In genomic region chr5:114113334-114113733, GRCm38 (mm10) we compare ENCODE assay signal across 17 mouse cellular contexts. TPM values are rescaled to one million over a fixed set of nuclear protein-coding genes. Genes with fewer than 3 reads are reported as not detected.
DNase-seq lines count a peak whose midpoint lies in the region; ATAC-seq and TF ChIP-seq lines count a peak whose summit lies in the region.
"Had no signal": no experiment of that assay in that cellular context is flagged by ENCODE, and none has a peak within 500 bp of the region (broad histone marks: within the 10 kb centered on the region; RNA-seq: fewer than 3 reads in every experiment).

No protein-coding gene starts in this region.

- peaks cover 78% of the 10 kb centered on the region for H3K36me3 ChIP-seq in intestine, postnatal 0 days (ENCODE audit: control insufficient read depth, insufficient read depth)
- peaks cover 40% of the 10 kb centered on the region for H3K36me3 ChIP-seq in intestine, embryonic 15.5 days
- peaks cover 80% of the 10 kb centered on the region for H3K36me3 ChIP-seq in midbrain, postnatal 0 days (ENCODE audit: insufficient read depth, low read length)
- H3K36me3 ChIP-seq in midbrain, embryonic 13.5 days, result peaks cover 95% of the 10 kb centered on the region

- H3K9ac ChIP-seq in intestine, postnatal 0 days (ENCODE audit: low read depth, low read length), result no peak overlapping the region
- no peak overlapping the region for H3K9ac ChIP-seq in intestine, embryonic 15.5 days
- H3K9ac ChIP-seq in midbrain, postnatal 0 days (replicated peaks; ENCODE audit: low read length, poor library complexity, severe bottlenecking), result no peak overlapping the region
- H3K9ac ChIP-seq in midbrain, embryonic 13.5 days (replicated peaks), result no peak overlapping the region
- H3K9ac ChIP-seq: forebrain, postnatal 0 days; limb, embryonic 12.5 days; neural tube, embryonic 15.5 days had no signal

- H3K9me3 ChIP-seq in intestine, postnatal 0 days (ENCODE audit: control insufficient read depth), result no peaks in the 10 kb centered on the region
- no peaks in the 10 kb centered on the region for H3K9me3 ChIP-seq in intestine, embryonic 15.5 days
- H3K9me3 ChIP-seq in midbrain, postnatal 0 days (ENCODE audit: low read length), result no peaks in the 10 kb centered on the region
- H3K9me3 ChIP-seq in midbrain, embryonic 13.5 days, result no peaks in the 10 kb centered on the region
- H3K9me3 ChIP-seq: limb, embryonic 12.5 days; neural tube, embryonic 15.5 days had no signal

- no peaks in the 10 kb centered on the region for H3K4me1 ChIP-seq in intestine, postnatal 0 days (replicated peaks; ENCODE audit: control insufficient read depth, insufficient read depth, low read length)
- no peaks in the 10 kb centered on the region for H3K4me1 ChIP-seq in intestine, embryonic 15.5 days (replicated peaks)
- no peaks in the 10 kb centered on the region for H3K4me1 ChIP-seq in midbrain, postnatal 0 days (ENCODE audit: insufficient read depth, low read length)
- H3K4me1 ChIP-seq in midbrain, embryonic 13.5 days (replicated peaks), result no peaks in the 10 kb centered on the region
- H3K4me1 ChIP-seq: limb, embryonic 12.5 days; neural tube, embryonic 15.5 days had no signal

- no peak for DNase-seq in midbrain, postnatal 0 days (ENCODE audit: low spot score)
- peak; percentile 63 for DNase-seq in ZHBTc4 (ENCODE audit: low read depth, low spot score)
- no peak for DNase-seq in adrenal gland, postnatal 25 days
- no peak for DNase-seq in heart, postnatal 14 days
- DNase-seq: cerebellum, postnatal 25 days; forebrain, postnatal 0 days; kidney, postnatal 14 days; layer of hippocampus, postnatal 36 days; lung, postnatal 4 days; thymus, postnatal 25 days had no signal

- no peak overlapping the region for H3K27ac ChIP-seq in intestine, postnatal 0 days (ENCODE audit: low read depth, low read length)
- no peak overlapping the region for H3K27ac ChIP-seq in intestine, embryonic 15.5 days
- no peak overlapping the region for H3K27ac ChIP-seq in midbrain, postnatal 0 days (ENCODE audit: low read depth, low read length)
- H3K27ac ChIP-seq in midbrain, embryonic 13.5 days, result no peak overlapping the region
- H3K27ac ChIP-seq: limb, embryonic 12.5 days; neural tube, embryonic 15.5 days had no signal

- peak; percentile 49 for TF ChIP-seq CTCF in intestine, postnatal 0 days (IDR thresholded peaks at IDR 0.05; ENCODE audit: low read depth)
- TF ChIP-seq CTCF in midbrain, postnatal 0 days (IDR thresholded peaks at IDR 0.05), result peak; percentile 13; the same call in 1 of the 2 replicates

- ATAC-seq in intestine, postnatal 0 days, result no peak
- no peak for ATAC-seq in intestine, embryonic 15.5 days
- no peak for ATAC-seq in midbrain, postnatal 0 days (ENCODE audit: low FRiP score)
- ATAC-seq in midbrain, embryonic 13.5 days, result no peak
- ATAC-seq: forebrain, postnatal 0 days; midbrain, embryonic 16.5 days had no signal

- 88% methylated on average over 6 of the region's 6 CpGs for WGBS in intestine, postnatal 0 days
- WGBS in intestine, embryonic 15.5 days, result 82% methylated on average over 6 of the region's 6 CpGs
- WGBS in midbrain, postnatal 0 days, result 82% methylated on average over 6 of the region's 6 CpGs
- WGBS in midbrain, embryonic 13.5 days, result 89% methylated on average over 6 of the region's 6 CpGs

- intact Hi-C loops in heart, postnatal 14 days (cut with DNase I), result no loop called here

- no peak overlapping the region for H3K4me3 ChIP-seq in intestine, postnatal 0 days (ENCODE audit: low read depth, low read length)
- H3K4me3 ChIP-seq in intestine, embryonic 15.5 days (replicated peaks), result no peak overlapping the region
- H3K4me3 ChIP-seq in midbrain, postnatal 0 days (ENCODE audit: low read depth, low read length), result no peak overlapping the region
- no peak overlapping the region for H3K4me3 ChIP-seq in midbrain, embryonic 13.5 days (replicated peaks)
- H3K4me3 ChIP-seq: limb, embryonic 12.5 days; neural tube, embryonic 15.5 days had no signal

- H3K27me3 ChIP-seq in intestine, postnatal 0 days (replicated peaks; ENCODE audit: control insufficient read depth, insufficient read depth, low read length), result no peaks in the 10 kb centered on the region
- no peaks in the 10 kb centered on the region for H3K27me3 ChIP-seq in intestine, embryonic 15.5 days (replicated peaks)
- no peaks in the 10 kb centered on the region for H3K27me3 ChIP-seq in midbrain, postnatal 0 days (ENCODE audit: insufficient read depth, low read length)
- H3K27me3 ChIP-seq in midbrain, embryonic 13.5 days, result no peaks in the 10 kb centered on the region
- H3K27me3 ChIP-seq: limb, embryonic 12.5 days; neural tube, embryonic 15.5 days had no signal

- H3K4me2 ChIP-seq in intestine, postnatal 0 days (replicated peaks; ENCODE audit: low read depth), result no peak overlapping the region
- H3K4me2 ChIP-seq in intestine, embryonic 15.5 days (replicated peaks), result no peak overlapping the region
- no peak overlapping the region for H3K4me2 ChIP-seq in midbrain, postnatal 0 days (ENCODE audit: low read depth, low read length, poor library complexity, severe bottlenecking)
- H3K4me2 ChIP-seq in midbrain, embryonic 13.5 days (replicated peaks), result no peak overlapping the region
- H3K4me2 ChIP-seq: limb, embryonic 12.5 days; neural tube, embryonic 15.5 days had no signal

RNA-seq across cellular contexts. Expression of gene Alkbh2, which starts 14.7 kb away (rescaled TPM):
- polyA plus RNA-seq in intestine, postnatal 0 days (2015; fragmentation: Nextera tagmentation; extraction: Ambion mirVana), result 6.9 and 7.8 TPM in 2 replicates
- polyA plus RNA-seq in intestine, embryonic 15.5 days (2015; fragmentation: Nextera tagmentation; extraction: Ambion mirVana), result 11.6 and 12.0 TPM in 2 replicates
- total RNA-seq in midbrain, postnatal 0 days (2014; rRNA removed), result 6.3 and 6.4 TPM in 2 replicates
- 6.1 and 7.4 TPM in 2 replicates for polyA plus RNA-seq in midbrain, postnatal 0 days (2015; fragmentation: Nextera tagmentation; extraction: Ambion mirVana)
- 5.8 and 6.0 TPM in 2 replicates for polyA plus RNA-seq in midbrain, embryonic 13.5 days (2015; fragmentation: Nextera tagmentation; extraction: Ambion mirVana)
- total RNA-seq in adrenal gland, postnatal 25 days (2021), result 12.0 and 12.1 TPM in 2 replicates
- total RNA-seq in heart, postnatal 14 days (2021), result 1 to 10 TPM; 2.0 to 2.3 TPM

RNA-seq across cellular contexts. Expression of gene Ung, which starts 16.9 kb away (rescaled TPM):
- 10.0 and 11.4 TPM in 2 replicates for polyA plus RNA-seq in intestine, postnatal 0 days (2015; fragmentation: Nextera tagmentation; extraction: Ambion mirVana)
- polyA plus RNA-seq in intestine, embryonic 15.5 days (2015; fragmentation: Nextera tagmentation; extraction: Ambion mirVana), result 45.0 and 45.1 TPM in 2 replicates
- 7.9 and 9.4 TPM in 2 replicates for total RNA-seq in midbrain, postnatal 0 days (2014; rRNA removed)
- 6.7 and 8.0 TPM in 2 replicates for polyA plus RNA-seq in midbrain, postnatal 0 days (2015; fragmentation: Nextera tagmentation; extraction: Ambion mirVana)
- 14.8 and 17.4 TPM in 2 replicates for polyA plus RNA-seq in midbrain, embryonic 13.5 days (2015; fragmentation: Nextera tagmentation; extraction: Ambion mirVana)
- total RNA-seq in adrenal gland, postnatal 25 days (2021), result 6.7 and 15.0 TPM in 2 replicates
- 10 to 100 TPM; 24.1 to 26.9 TPM for total RNA-seq in heart, postnatal 14 days (2021)

RNA-seq across cellular contexts. Expression of gene Svop, which starts 22.0 kb away (rescaled TPM):
- 1.4 and 1.5 TPM in 2 replicates for polyA plus RNA-seq in intestine, postnatal 0 days (2015; fragmentation: Nextera tagmentation; extraction: Ambion mirVana)
- 2.1 and 2.5 TPM in 2 replicates for polyA plus RNA-seq in intestine, embryonic 15.5 days (2015; fragmentation: Nextera tagmentation; extraction: Ambion mirVana)
- 175 and 176 TPM in 2 replicates for total RNA-seq in midbrain, postnatal 0 days (2014; rRNA removed)
- polyA plus RNA-seq in midbrain, postnatal 0 days (2015; fragmentation: Nextera tagmentation; extraction: Ambion mirVana), result 105 and 109 TPM in 2 replicates
- polyA plus RNA-seq in midbrain, embryonic 13.5 days (2015; fragmentation: Nextera tagmentation; extraction: Ambion mirVana), result 79.3 and 82.7 TPM in 2 replicates
- total RNA-seq in adrenal gland, postnatal 25 days (2021), result 2.6 and 3.1 TPM in 2 replicates
- under 1 TPM in 1 of 2 experiments, not detected in 1; 0.19 TPM for total RNA-seq in heart, postnatal 14 days (2021)
- total RNA-seq: gastrocnemius, postnatal 4 days had no signal

RNA-seq across cellular contexts. Expression of gene Acacb, which starts 33.0 kb away (rescaled TPM):
- 0.69 and 1.1 TPM in 2 replicates for polyA plus RNA-seq in intestine, postnatal 0 days (2015; fragmentation: Nextera tagmentation; extraction: Ambion mirVana)
- 1.4 and 1.7 TPM in 2 replicates for polyA plus RNA-seq in intestine, embryonic 15.5 days (2015; fragmentation: Nextera tagmentation; extraction: Ambion mirVana)
- 2.0 and 2.7 TPM in 2 replicates for total RNA-seq in midbrain, postnatal 0 days (2014; rRNA removed)
- polyA plus RNA-seq in midbrain, postnatal 0 days (2015; fragmentation: Nextera tagmentation; extraction: Ambion mirVana), result 5.6 and 6.5 TPM in 2 replicates
- 2.4 and 2.9 TPM in 2 replicates for polyA plus RNA-seq in midbrain, embryonic 13.5 days (2015; fragmentation: Nextera tagmentation; extraction: Ambion mirVana)
- 99.4 and 114 TPM in 2 replicates for total RNA-seq in adrenal gland, postnatal 25 days (2021)
- 100 to 1,000 TPM; 184 to 195 TPM for total RNA-seq in heart, postnatal 14 days (2021)

RNA-seq across cellular contexts. Expression of gene Usp30, which starts 48.1 kb away (rescaled TPM):
- polyA plus RNA-seq in intestine, postnatal 0 days (2015; fragmentation: Nextera tagmentation; extraction: Ambion mirVana), result 5.5 and 5.8 TPM in 2 replicates
- 10.3 and 10.5 TPM in 2 replicates for polyA plus RNA-seq in intestine, embryonic 15.5 days (2015; fragmentation: Nextera tagmentation; extraction: Ambion mirVana)
- total RNA-seq in midbrain, postnatal 0 days (2014; rRNA removed), result 45.3 and 56.3 TPM in 2 replicates
- 19.3 and 20.6 TPM in 2 replicates for polyA plus RNA-seq in midbrain, postnatal 0 days (2015; fragmentation: Nextera tagmentation; extraction: Ambion mirVana)
- polyA plus RNA-seq in midbrain, embryonic 13.5 days (2015; fragmentation: Nextera tagmentation; extraction: Ambion mirVana), result 16.7 and 19.0 TPM in 2 replicates
- total RNA-seq in adrenal gland, postnatal 25 days (2021), result 35.1 and 36.6 TPM in 2 replicates
- total RNA-seq in heart, postnatal 14 days (2021), result 10 to 100 TPM; 10.8 to 14.8 TPM

Comparison
In these comparisons a context has a peak if more than half of its experiments do, and no peak if none do; other contexts are left out.
1. RNA of gene Svop, which starts 22.0 kb away (polyA plus RNA-seq): 105 to 109 TPM in midbrain, postnatal 0 days and 79.3 to 82.7 TPM in midbrain, embryonic 13.5 days; 2.1 to 2.5 TPM in intestine, embryonic 15.5 days and 1.4 to 1.5 TPM in intestine, postnatal 0 days; every median in the first group is over 10 times any median in the second.